Mouse (Mus musculus): ENCODE data around the gene Speg. TPM values are rescaled to one million over a fixed set of nuclear protein-coding genes. Genes with fewer than 3 reads are reported as not detected.

Speg gene
- polyA plus RNA-seq, 1 experiment from 2014 or later, result 20.1 TPM

DNA sequence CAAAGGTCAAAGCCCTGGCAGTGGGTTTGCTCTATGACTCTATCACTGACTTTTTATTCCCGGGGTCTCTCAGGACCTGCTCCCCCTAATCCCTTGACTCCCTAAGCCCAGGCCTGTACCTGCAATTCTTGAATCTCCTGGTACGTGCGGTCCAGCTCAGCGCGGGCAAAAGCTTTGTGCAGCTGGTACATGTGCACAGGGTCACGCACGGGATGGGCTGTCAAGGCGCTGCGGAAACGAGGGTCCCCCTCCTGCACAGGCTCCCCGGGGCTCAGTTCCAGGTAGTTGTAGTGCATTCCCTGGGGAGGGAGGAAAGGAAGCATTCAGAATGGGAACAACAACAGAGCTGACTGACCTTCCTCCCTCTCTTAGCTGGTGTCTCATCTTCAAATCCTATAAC, 101.3 kb downstream of the Speg start:
- no peaks in the 10 kb centered on the region for H3K9me3 ChIP-seq (replicated peaks)
- WGBS, result 96% methylated on average over 11 of the region's 11 CpGs
- peaks cover 47% of the 10 kb centered on the region for H3K36me3 ChIP-seq
- H3K27me3 ChIP-seq (replicated peaks), result no peaks in the 10 kb centered on the region; the same call in 1 of the 2 replicates
- no peak overlapping the region for H3K4me2 ChIP-seq
- H3K4me1 ChIP-seq, result peaks cover 53% of the 10 kb centered on the region
- H3K9ac ChIP-seq (replicated peaks), result no peak overlapping the region
- ATAC-seq (ENCODE audit: low FRiP score), result no peak
- H3K27ac ChIP-seq (replicated peaks), result no peak overlapping the region
- no peak overlapping the region for H3K4me3 ChIP-seq (replicated peaks)

DNA sequence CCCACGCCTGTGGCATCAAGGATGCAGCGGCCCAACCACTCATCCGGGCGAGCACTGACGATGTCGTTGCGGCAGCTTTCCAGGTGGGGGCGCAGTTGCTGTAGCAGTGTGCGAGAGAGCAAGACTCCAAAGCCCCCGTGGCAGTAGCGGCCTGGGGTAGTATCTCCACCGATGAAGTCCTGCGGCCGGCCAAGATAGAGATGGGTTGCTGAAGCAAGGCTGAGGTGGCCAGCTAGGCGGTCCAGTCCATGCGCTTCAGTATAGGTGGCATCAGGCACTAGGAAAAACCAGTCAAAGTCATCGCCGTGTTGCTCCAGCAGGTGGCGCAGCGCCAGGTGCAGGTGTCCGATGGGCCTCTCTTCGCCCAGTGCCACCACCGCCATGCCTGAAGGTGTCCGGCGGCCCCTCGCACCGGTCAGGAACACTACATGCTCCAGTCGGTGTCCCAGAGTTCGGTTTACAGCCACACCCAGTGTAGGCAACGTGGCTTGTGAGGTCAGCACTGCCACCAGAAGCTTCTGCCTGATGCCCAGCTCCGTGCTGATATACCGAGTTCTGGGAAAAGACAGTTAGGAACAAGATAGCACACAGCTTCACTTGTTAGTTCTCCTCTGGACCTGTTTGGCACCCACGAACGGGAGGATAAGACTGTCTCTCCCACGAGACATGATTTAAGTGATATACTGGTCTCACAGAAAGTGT, 102.3 kb downstream of the Speg start:
- H3K4me1 ChIP-seq, result peaks cover 61% of the 10 kb centered on the region

GRCm38 (mm10) chr1:75477966-75478290, 102.8 kb downstream of the Speg start:
- H3K4me2 ChIP-seq, result peak overlapping the region; percentile 91
- H3K4me3 ChIP-seq (replicated peaks), result peak overlapping the region; percentile 61
- no peak overlapping the region; the same call in 1 of the 2 replicates for H3K27ac ChIP-seq (replicated peaks)
- peaks cover 11% of the 10 kb centered on the region for H3K27me3 ChIP-seq (replicated peaks)
- no peak for ATAC-seq (ENCODE audit: low FRiP score)
- H3K36me3 ChIP-seq, result peaks cover 43% of the 10 kb centered on the region
- H3K4me1 ChIP-seq, result peaks cover 65% of the 10 kb centered on the region
- 46% methylated on average over 3 of the region's 3 CpGs for WGBS
- no peaks in the 10 kb centered on the region for H3K9me3 ChIP-seq (replicated peaks)
- peak overlapping the region; percentile 64 for H3K9ac ChIP-seq (replicated peaks)

More for the DNA sequence above, 102.3 kb downstream of the Speg start:
- peak overlapping the region; percentile 91 for H3K4me2 ChIP-seq
- no peaks in the 10 kb centered on the region for H3K9me3 ChIP-seq (replicated peaks)
- WGBS, result 12% methylated on average over 35 of the region's 35 CpGs
- H3K27ac ChIP-seq (replicated peaks), result peak overlapping the region; percentile 45; the same call in 1 of the 2 replicates
- peaks cover 43% of the 10 kb centered on the region for H3K36me3 ChIP-seq
- ATAC-seq (ENCODE audit: low FRiP score), result no peak
- H3K9ac ChIP-seq (replicated peaks), result peak overlapping the region; percentile 64; the same call in 1 of the 2 replicates
- H3K27me3 ChIP-seq (replicated peaks), result peaks cover 6% of the 10 kb centered on the region
- peak overlapping the region; percentile 61 for H3K4me3 ChIP-seq (replicated peaks)

DNA sequence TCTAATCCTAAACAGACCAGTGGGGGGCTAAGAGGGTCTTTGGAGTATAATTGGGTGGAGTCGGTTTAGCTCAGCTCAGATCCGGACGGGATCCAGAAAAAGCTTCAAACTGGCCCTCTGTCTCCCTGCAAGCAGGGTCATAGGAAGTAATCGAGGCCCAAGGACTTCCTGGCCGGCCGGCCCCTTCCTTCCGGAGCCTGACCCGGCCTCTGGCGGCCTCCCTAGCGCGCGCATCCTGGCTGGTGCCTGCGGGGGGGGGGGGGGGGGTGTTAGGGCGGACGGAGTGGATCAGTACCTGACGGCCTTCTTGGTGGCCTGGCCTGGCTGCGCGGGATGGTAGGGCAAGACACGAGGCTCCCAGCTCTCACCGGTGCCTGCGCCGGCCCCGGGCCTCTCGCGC, 103.4 kb downstream of the Speg start:
- H3K9me3 ChIP-seq (replicated peaks), result no peaks in the 10 kb centered on the region
- H3K4me2 ChIP-seq, result peak overlapping the region; percentile 91
- peaks cover 17% of the 10 kb centered on the region for H3K27me3 ChIP-seq (replicated peaks)
- peak; percentile 22; the same call in 1 of the 2 replicates for ATAC-seq (ENCODE audit: low FRiP score)
- under 1% methylated on average over 21 of the region's 25 CpGs for WGBS
- peaks cover 65% of the 10 kb centered on the region for H3K4me1 ChIP-seq
- H3K36me3 ChIP-seq, result peaks cover 42% of the 10 kb centered on the region
- H3K9ac ChIP-seq (replicated peaks), result peak overlapping the region; percentile 64
- H3K4me3 ChIP-seq (replicated peaks), result peak overlapping the region; percentile 61
- peak overlapping the region; percentile 86 for H3K27ac ChIP-seq (replicated peaks)

DNA sequence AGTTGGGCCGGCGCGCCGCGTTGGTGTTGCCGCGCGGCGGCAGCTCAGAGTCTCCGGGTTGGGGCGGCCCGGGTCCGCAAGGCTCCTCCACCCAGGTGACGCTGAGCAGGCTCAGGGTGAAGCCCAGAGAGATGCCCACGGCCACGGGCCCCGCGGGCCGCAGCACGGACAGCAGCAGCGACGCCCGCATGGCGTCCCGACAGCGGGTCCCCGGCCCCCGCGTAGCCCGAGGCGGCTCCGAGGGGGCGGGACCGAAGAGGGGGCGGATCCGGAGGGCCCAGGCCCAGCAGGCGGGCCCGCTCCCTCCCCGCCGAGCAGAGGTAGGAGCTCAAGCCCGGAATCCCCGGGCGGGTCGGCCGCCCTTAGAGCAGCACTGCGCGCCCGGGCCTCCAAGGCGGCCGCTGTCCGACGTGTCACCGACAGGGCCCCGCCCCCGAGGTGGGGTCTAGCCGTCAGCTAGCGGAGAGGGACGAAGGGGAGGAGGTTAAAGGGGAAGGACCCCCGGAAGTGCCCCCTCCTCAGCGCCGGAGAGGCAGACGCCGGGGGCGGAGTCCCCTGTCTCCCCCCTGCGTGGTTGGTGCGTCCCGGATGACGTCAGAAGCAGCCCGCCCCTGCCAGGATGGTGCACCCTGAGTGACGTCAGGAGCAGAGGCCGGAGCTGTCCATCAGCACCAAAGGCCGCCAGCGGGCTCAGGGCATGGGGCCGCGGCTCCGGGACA, 104.0 kb downstream of the Speg start, which contains the start of the genes Chpf and Tmem198:
TSS of gene Chpf (minus strand) at position 392 of the 719 bp plus-strand sequence.
TSS of gene Tmem198 (plus strand) at position 617 of the 719 bp plus-strand sequence.
- Histone ChIP-seq H3K4me1 (peaks cover 59% of the 10 kb centered on the region), H3K9ac (replicated peaks) (peak within 1 kb of the TSS; percentile 64)
- under 1% methylated on average over 63 of the region's 76 CpGs for WGBS

DNA sequence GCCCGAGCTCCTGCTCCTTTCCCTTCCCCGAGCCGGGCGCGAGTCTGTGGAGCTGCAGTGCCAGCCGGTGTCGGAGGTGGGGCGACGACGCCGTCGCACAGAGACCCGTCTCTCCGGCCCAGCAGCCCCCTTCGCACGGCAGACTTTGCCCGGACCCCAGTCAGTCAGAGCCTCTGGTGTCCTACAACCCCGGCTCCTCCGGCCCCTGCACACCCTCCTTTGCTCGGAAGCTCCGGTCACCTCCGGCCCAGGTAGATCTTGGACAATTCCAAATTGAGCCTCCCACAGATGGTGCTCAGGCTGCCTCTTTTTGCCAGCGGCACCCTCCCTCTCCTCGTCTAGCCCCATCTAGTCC, 104.5 kb downstream of the Speg start:
- Histone ChIP-seq H3K27me3 (replicated peaks) (peaks cover 28% of the 10 kb centered on the region), H3K4me2 (peak overlapping the region; percentile 91), H3K9ac (replicated peaks) (peak overlapping the region; percentile 64), H3K4me1 (peaks cover 55% of the 10 kb centered on the region), H3K9me3 (replicated peaks) (no peaks in the 10 kb centered on the region), H3K27ac (replicated peaks) (peak overlapping the region; percentile 86), H3K4me3 (replicated peaks) (peak overlapping the region; percentile 61), H3K36me3 (peaks cover 39% of the 10 kb centered on the region)
- no peak for ATAC-seq (ENCODE audit: low FRiP score)
- under 1% methylated on average over 24 of the region's 24 CpGs for WGBS

More for the DNA sequence above, 104.0 kb downstream of the Speg start, which contains the start of the genes Chpf and Tmem198:
- H3K9me3 ChIP-seq (replicated peaks), result no peaks in the 10 kb centered on the region
- H3K27ac ChIP-seq (replicated peaks), result peak within 1 kb of the TSS; percentile 86
- peak; percentile 91 for ATAC-seq (ENCODE audit: low FRiP score)
- H3K4me2 ChIP-seq, result peak within 1 kb of the TSS; percentile 91
- peaks cover 22% of the 10 kb centered on the region for H3K27me3 ChIP-seq (replicated peaks)
- peaks cover 38% of the 10 kb centered on the region for H3K36me3 ChIP-seq
- H3K4me3 ChIP-seq (replicated peaks), result peak within 1 kb of the TSS; percentile 61

- H3K4me1 ChIP-seq, result peaks cover 52% of the 10 kb centered on the region
- no peak for ATAC-seq (ENCODE audit: low FRiP score)
Measured at GRCm38 (mm10) chr1:75480036-75480435, 104.9 kb downstream of the Speg start.

GRCm38 (mm10) chr1:75480735-75481134, 105.6 kb downstream of the Speg start:
- Histone ChIP-seq H3K4me2 (peak overlapping the region; percentile 91), H3K9me3 (replicated peaks) (no peaks in the 10 kb centered on the region), H3K4me3 (replicated peaks) (peak overlapping the region; percentile 61), H3K27ac (replicated peaks) (no peak overlapping the region), H3K27me3 (replicated peaks) (peaks cover 39% of the 10 kb centered on the region), H3K36me3 (peaks cover 39% of the 10 kb centered on the region), H3K4me1 (peaks cover 52% of the 10 kb centered on the region), H3K9ac (replicated peaks) (0 out of 2 replicates have a peak overlapping the region, but pooled peaks have one; percentile 64)
- ATAC-seq (ENCODE audit: low FRiP score), result no peak
- WGBS, result 91% methylated on average over 7 of the region's 7 CpGs

More at GRCm38 (mm10) chr1:75480036-75480435, 104.9 kb downstream of the Speg start:
- 14% methylated on average over 13 of the region's 13 CpGs for WGBS
- peaks cover 32% of the 10 kb centered on the region for H3K27me3 ChIP-seq (replicated peaks)
- H3K9ac ChIP-seq (replicated peaks), result peak overlapping the region; percentile 64
- H3K4me3 ChIP-seq (replicated peaks), result peak overlapping the region; percentile 61
- peaks cover 39% of the 10 kb centered on the region for H3K36me3 ChIP-seq
- no peaks in the 10 kb centered on the region for H3K9me3 ChIP-seq (replicated peaks)
- H3K4me2 ChIP-seq, result peak overlapping the region; percentile 91
- peak overlapping the region; percentile 86 for H3K27ac ChIP-seq (replicated peaks)

Other genes with a start within 250 kb of the Speg start
- gene Slc23a3, start 241.4 kb upstream of the Speg start, polyA plus RNA-seq (2015; fragmentation: Nextera tagmentation; extraction: Ambion mirVana), result not detected in 2 replicates
- 46.3 and 48.9 TPM in 2 replicates for gene Cnppd1, start 232.6 kb upstream of the Speg start, polyA plus RNA-seq (2015; fragmentation: Nextera tagmentation; extraction: Ambion mirVana)
- 133 and 140 TPM in 2 replicates for gene Retreg2, start 232.5 kb upstream of the Speg start, polyA plus RNA-seq (2015; fragmentation: Nextera tagmentation; extraction: Ambion mirVana)
- 37.3 and 40.0 TPM in 2 replicates for gene Zfand2b, start 206.7 kb upstream of the Speg start, polyA plus RNA-seq (2015; fragmentation: Nextera tagmentation; extraction: Ambion mirVana)
- 54.0 and 54.9 TPM in 2 replicates for gene Abcb6, start 194.9 kb upstream of the Speg start, polyA plus RNA-seq (2015; fragmentation: Nextera tagmentation; extraction: Ambion mirVana)
- 24.9 and 25.1 TPM in 2 replicates for gene Ankzf1, start 183.1 kb upstream of the Speg start, polyA plus RNA-seq (2015; fragmentation: Nextera tagmentation; extraction: Ambion mirVana)
- 59.2 and 63.6 TPM in 2 replicates for gene Atg9a, start 183.1 kb upstream of the Speg start, polyA plus RNA-seq (2015; fragmentation: Nextera tagmentation; extraction: Ambion mirVana)
- gene Glb1l, start 164.5 kb upstream of the Speg start, polyA plus RNA-seq (2015; fragmentation: Nextera tagmentation; extraction: Ambion mirVana), result 16.2 and 17.5 TPM in 2 replicates
- gene Stk16, start 164.5 kb upstream of the Speg start, polyA plus RNA-seq (2015; fragmentation: Nextera tagmentation; extraction: Ambion mirVana), result 158 and 159 TPM in 2 replicates
- 44.6 and 81.9 TPM in 2 replicates for gene Tuba4a, start 155.4 kb upstream of the Speg start, polyA plus RNA-seq (2015; fragmentation: Nextera tagmentation; extraction: Ambion mirVana)
- gene A630095N17Rik, start 143.2 kb upstream of the Speg start, polyA plus RNA-seq (2015; fragmentation: Nextera tagmentation; extraction: Ambion mirVana), result 0.29 TPM in 1 of 2 replicates, not detected in the other
- 72.1 and 90.7 TPM in 2 replicates for gene Dnajb2, start 138.9 kb upstream of the Speg start, polyA plus RNA-seq (2015; fragmentation: Nextera tagmentation; extraction: Ambion mirVana)
- 25.6 and 32.4 TPM in 2 replicates for gene Ptprn, start 110.8 kb upstream of the Speg start, polyA plus RNA-seq (2015; fragmentation: Nextera tagmentation; extraction: Ambion mirVana)
- gene Resp18, start 96.9 kb upstream of the Speg start, polyA plus RNA-seq (2015; fragmentation: Nextera tagmentation; extraction: Ambion mirVana), result 241 and 302 TPM in 2 replicates
- 145 and 154 TPM in 2 replicates for gene Dnpep, start 57.3 kb upstream of the Speg start, polyA plus RNA-seq (2015; fragmentation: Nextera tagmentation; extraction: Ambion mirVana)
- gene Des, start 15.0 kb upstream of the Speg start, polyA plus RNA-seq (2015; fragmentation: Nextera tagmentation; extraction: Ambion mirVana), result 10.9 and 16.0 TPM in 2 replicates
- 72.4 and 78.3 TPM in 2 replicates for gene Gmppa, start 60.6 kb downstream of the Speg start, polyA plus RNA-seq (2015; fragmentation: Nextera tagmentation; extraction: Ambion mirVana)
- 22.9 and 31.6 TPM in 2 replicates for gene Asic4, start 75.1 kb downstream of the Speg start, polyA plus RNA-seq (2015; fragmentation: Nextera tagmentation; extraction: Ambion mirVana)
- gene Chpf, start 104.0 kb downstream of the Speg start, polyA plus RNA-seq (2015; fragmentation: Nextera tagmentation; extraction: Ambion mirVana), result 48.3 and 51.7 TPM in 2 replicates
- gene Tmem198, start 104.2 kb downstream of the Speg start, polyA plus RNA-seq (2015; fragmentation: Nextera tagmentation; extraction: Ambion mirVana), result 40.2 and 50.7 TPM in 2 replicates
- 33.1 and 37.6 TPM in 2 replicates for gene Obsl1, start 131.2 kb downstream of the Speg start, polyA plus RNA-seq (2015; fragmentation: Nextera tagmentation; extraction: Ambion mirVana)
- 18.1 and 23.5 TPM in 2 replicates for gene Inha, start 131.8 kb downstream of the Speg start, polyA plus RNA-seq (2015; fragmentation: Nextera tagmentation; extraction: Ambion mirVana)
- gene Stk11ip, start 146.2 kb downstream of the Speg start, polyA plus RNA-seq (2015; fragmentation: Nextera tagmentation; extraction: Ambion mirVana), result 20.0 and 21.2 TPM in 2 replicates
- 62.7 and 75.1 TPM in 2 replicates for gene Slc4a3, start 171.0 kb downstream of the Speg start, polyA plus RNA-seq (2015; fragmentation: Nextera tagmentation; extraction: Ambion mirVana)

Data from neural tube, embryonic 15.5 days (tissue).